Mouse (Mus musculus) forebrain, embryonic 14.5 days (tissue): ENCODE measurements at regions not wholly inside any gene's neighbourhood (a gene's known extent, or its start where the extent isn't known, plus 50 kb on each side); places are given as distances from the start of the nearest gene placed in this dataset.

Experiments
- ATAC-seq: fragments of 200-750 bp; cut with Nextera tagmentation; 2 replicates; pipeline ENCODE4 v1.8.0; 2017; ENCODE audit warnings: mild to moderate bottlenecking, moderate library complexity
- DNase-seq: peaks from one replicate; pipeline ENCODE4 v3.0.0-alpha.2; 2015; ENCODE audit warnings: low spot score
- H3K27ac ChIP-seq: fragments of 300-500 bp; sonication (generic); 2 replicates; pipeline ENCODE4 v1.5.1; 2014; ENCODE audit warnings: low read depth, mild to moderate bottlenecking, control low read depth, low read length, moderate library complexity
- H3K27me3 ChIP-seq: fragments of 300-500 bp; sonication (generic); replicated peaks from 2 replicates; pipeline ENCODE4 v1.6.1; 2014; ENCODE audit warnings: low read length, control low read depth, mixed read lengths; ENCODE audit not compliant: control insufficient read depth, insufficient read depth
- H3K36me3 ChIP-seq: fragments of 300-500 bp; sonication (generic); 2 replicates; pipeline ENCODE4 v1.6.1; 2014; ENCODE audit warnings: low read length, control low read depth; ENCODE audit not compliant: control insufficient read depth, insufficient read depth
- H3K4me1 ChIP-seq: fragments of 300-500 bp; sonication (generic); 2 replicates; pipeline ENCODE4 v1.6.1; 2014; ENCODE audit warnings: antibody characterized with exemption, low read length, control low read depth; ENCODE audit not compliant: control insufficient read depth, insufficient read depth
- H3K4me2 ChIP-seq: fragments of 300-500 bp; sonication (generic); 2 replicates; pipeline ENCODE4 v1.6.1; 2014; ENCODE audit warnings: mild to moderate bottlenecking, control low read depth, low read length
- H3K4me3 ChIP-seq: fragments of 300-500 bp; sonication (generic); 2 replicates; pipeline ENCODE4 v1.5.1; 2014; ENCODE audit warnings: low read depth, low read length, control low read depth
- H3K9ac ChIP-seq: fragments of 300-500 bp; sonication (generic); 2 replicates; pipeline ENCODE4 v1.6.1; 2014; ENCODE audit warnings: mild to moderate bottlenecking, low read length, control low read depth, moderate library complexity
- H3K9me3 ChIP-seq: fragments of 300-500 bp; sonication (generic); replicated peaks from 2 replicates; pipeline ENCODE4 v1.6.1; 2016; ENCODE audit warnings: low read length, control low read depth, mixed read lengths; ENCODE audit not compliant: control insufficient read depth
- WGBS: fragments of 180-500 bp; shearing (Covaris S2); extraction: QIAGEN DNeasy Blood & Tissue Kit; methylation state at CpG from one replicate; pipeline ENCODE4 v1.1.7; 2014; 5-methylcytosine and 5-hydroxymethylcytosine counted together

- H3K9me3 ChIP-seq: no peaks in the 10 kb centered on the region
- H3K4me2 ChIP-seq: no peak overlapping the region
- no peak overlapping the region for H3K4me3 ChIP-seq
- no peaks in the 10 kb centered on the region for H3K36me3 ChIP-seq
- H3K9ac ChIP-seq: no peak overlapping the region
- DNase-seq: no peak
- ATAC-seq: no peak
- H3K4me1 ChIP-seq: no peaks in the 10 kb centered on the region; the same call in 1 of the 2 replicates
- H3K27me3 ChIP-seq: no peaks in the 10 kb centered on the region
- no peak overlapping the region for H3K27ac ChIP-seq
Measured at GRCm38 (mm10) chr10:101486504-101486903, 194.8 kb upstream of the Mgat4c start.

- peak; percentile 11 for DNase-seq
- no peaks in the 10 kb centered on the region for H3K9me3 ChIP-seq
- H3K27me3 ChIP-seq: no peaks in the 10 kb centered on the region
- no peaks in the 10 kb centered on the region for H3K36me3 ChIP-seq
- 20% methylated on average over 1 of the region's 1 CpGs for WGBS
- no peak overlapping the region for H3K9ac ChIP-seq
- H3K4me1 ChIP-seq: no peaks in the 10 kb centered on the region; the same call in 1 of the 2 replicates
- H3K27ac ChIP-seq: no peak overlapping the region
- no peak overlapping the region for H3K4me2 ChIP-seq
- H3K4me3 ChIP-seq: no peak overlapping the region
- no peak for ATAC-seq
Measured at GRCm38 (mm10) chr10:101490418-101491055, 190.8 kb upstream of the Mgat4c start.

- ATAC-seq: peak; percentile 52; the same call in 1 of the 2 replicates
- no peak overlapping the region for H3K4me2 ChIP-seq
- H3K9ac ChIP-seq: no peak overlapping the region
- no peaks in the 10 kb centered on the region for H3K9me3 ChIP-seq
- H3K27me3 ChIP-seq: no peaks in the 10 kb centered on the region
- H3K4me3 ChIP-seq: no peak overlapping the region
- H3K36me3 ChIP-seq: no peaks in the 10 kb centered on the region
- H3K4me1 ChIP-seq: no peaks in the 10 kb centered on the region
- H3K27ac ChIP-seq: no peak overlapping the region
- WGBS: 78% methylated on average over 3 of the region's 3 CpGs
- DNase-seq: peak; percentile 32
Measured at GRCm38 (mm10) chr10:101515087-101515486, 166.2 kb upstream of the Mgat4c start.

GRCm38 (mm10) chr10:101516930-101517329 is 164.4 kb upstream of the Mgat4c start:
- 51% methylated on average over 3 of the region's 3 CpGs for WGBS
- ATAC-seq: peak; percentile 42; the same call in 1 of the 2 replicates
- Histone ChIP-seq H3K4me3 (no peak overlapping the region), H3K4me1 (no peaks in the 10 kb centered on the region), H3K36me3 (no peaks in the 10 kb centered on the region), H3K9ac (no peak overlapping the region), H3K27ac (no peak overlapping the region), H3K9me3 (no peaks in the 10 kb centered on the region), H3K27me3 (no peaks in the 10 kb centered on the region), H3K4me2 (no peak overlapping the region)
- peak; percentile 78 for DNase-seq

- H3K27ac ChIP-seq: no peak overlapping the region
- H3K36me3 ChIP-seq: no peaks in the 10 kb centered on the region
- H3K4me1 ChIP-seq: no peaks in the 10 kb centered on the region
- H3K9me3 ChIP-seq: no peaks in the 10 kb centered on the region
- no peaks in the 10 kb centered on the region for H3K27me3 ChIP-seq
- H3K4me3 ChIP-seq: no peak overlapping the region
- H3K9ac ChIP-seq: no peak overlapping the region
- no peak for ATAC-seq
- H3K4me2 ChIP-seq: no peak overlapping the region
- 48% methylated on average over 2 of the region's 2 CpGs for WGBS
- DNase-seq: peak; percentile 49
Measured at GRCm38 (mm10) chr10:101532325-101532724, 149.0 kb upstream of the Mgat4c start.

- no peak for ATAC-seq
- 88% methylated on average over 1 of the region's 1 CpGs for WGBS
- H3K9me3 ChIP-seq: no peaks in the 10 kb centered on the region
Measured at GRCm38 (mm10) chr10:101544203-101544602, 137.1 kb upstream of the Mgat4c start.

GRCm38 (mm10) chr10:101550645-101551044 is 130.6 kb upstream of the Mgat4c start:
- ATAC-seq (no peak), DNase-seq (no peak)
- no peaks in the 10 kb centered on the region for H3K27me3 ChIP-seq
- no peak overlapping the region for H3K9ac ChIP-seq
- no peaks in the 10 kb centered on the region for H3K36me3 ChIP-seq
- no peak overlapping the region for H3K4me3 ChIP-seq
- no peak overlapping the region for H3K27ac ChIP-seq
- WGBS: 87% methylated on average over 3 of the region's 3 CpGs
- no peak overlapping the region for H3K4me2 ChIP-seq
- no peaks in the 10 kb centered on the region for H3K4me1 ChIP-seq
- H3K9me3 ChIP-seq: no peaks in the 10 kb centered on the region

More at GRCm38 (mm10) chr10:101544203-101544602, 137.1 kb upstream of the Mgat4c start:
- DNase-seq: no peak
- no peak overlapping the region for H3K4me3 ChIP-seq
- H3K4me2 ChIP-seq: no peak overlapping the region
- no peaks in the 10 kb centered on the region for H3K27me3 ChIP-seq
- H3K27ac ChIP-seq: no peak overlapping the region
- no peaks in the 10 kb centered on the region for H3K4me1 ChIP-seq
- no peaks in the 10 kb centered on the region for H3K36me3 ChIP-seq
- H3K9ac ChIP-seq: no peak overlapping the region
